Mouse (Mus musculus): Measurements from ENCODE around the gene Txnip.
"Not testable (repeated sequence)": the region's sequence is repeated elsewhere in the genome, so short reads cannot be mapped to it uniquely, and the experiment has no call there.

The Txnip gene

GRCm38 (mm10) chr3:96593790-96594560 is 36.2 kb downstream of the Txnip start, which contains the start of gene Polr3gl:
TSS of gene Polr3gl (minus strand) at chr3:96594181.
- DNase-seq (ENCODE audit: low spot score), result peak; percentile 96

- DNase-seq (ENCODE audit: low spot score), result no peak
These were observed 37.1 kb downstream of the Txnip start for GRCm38 (mm10) chr3:96594851-96595250.

GRCm38 (mm10) chr3:96595661-96596060 is 37.9 kb downstream of the Txnip start:
- DNase-seq (ENCODE audit: low spot score), result no peak

DNA sequence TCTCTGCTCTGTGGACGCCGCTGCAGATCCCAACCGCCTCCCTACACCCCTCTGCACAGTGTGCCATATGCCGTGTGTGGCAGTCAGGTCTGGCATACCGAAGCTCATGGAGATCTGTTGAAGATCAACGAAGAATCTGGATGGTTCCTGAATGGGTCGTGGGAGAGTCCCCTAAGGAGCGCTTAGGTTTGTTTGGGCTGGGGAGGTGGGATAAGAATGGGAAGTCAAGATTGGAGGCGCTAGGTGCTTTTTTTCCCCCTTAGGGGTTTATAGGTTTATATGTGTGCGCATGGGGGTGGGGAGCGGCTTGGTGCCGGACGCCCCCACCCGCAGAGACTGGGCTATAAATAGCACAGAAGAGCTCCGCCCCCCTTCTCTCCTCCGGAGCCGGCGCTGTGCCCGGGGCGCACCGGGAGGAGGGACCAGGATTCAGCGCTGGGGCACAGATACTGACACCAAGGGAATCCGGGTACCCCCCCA is 38.5 kb downstream of the Txnip start, which contains the start of gene Ankrd34a:
Gene Ankrd34a (plus strand): TSS at position 409 of the 480 bp plus-strand sequence.
- no peak for DNase-seq (ENCODE audit: low spot score)

GRCm38 (mm10) chr3:96596855-96597254 is 39.1 kb downstream of the Txnip start:
- no peak for DNase-seq (ENCODE audit: low spot score)

DNA sequence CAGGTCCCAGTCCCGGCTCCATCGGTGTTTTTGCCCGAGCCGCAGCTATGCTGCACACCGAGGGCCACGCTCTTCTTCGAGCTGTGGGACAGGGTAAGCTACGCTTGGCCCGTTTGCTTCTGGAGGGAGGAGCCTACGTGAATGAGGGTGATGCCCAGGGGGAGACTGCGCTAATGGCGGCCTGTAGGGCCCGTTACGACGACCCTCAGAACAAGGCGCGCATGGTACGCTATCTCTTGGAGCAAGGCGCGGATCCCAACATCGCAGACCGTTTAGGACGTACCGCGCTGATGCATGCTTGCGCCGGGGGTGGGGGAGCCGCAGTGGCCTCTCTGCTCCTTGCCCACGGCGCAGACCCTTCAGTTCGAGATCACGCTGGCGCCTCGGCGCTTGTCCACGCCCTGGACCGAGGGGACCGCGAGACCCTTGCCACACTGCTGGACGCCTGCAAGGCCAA is 39.7 kb downstream of the Txnip start:
- peak; percentile 69 for DNase-seq (ENCODE audit: low spot score)

- peak; percentile 79 for DNase-seq (ENCODE audit: low spot score)
These were observed 40.7 kb downstream of the Txnip start for GRCm38 (mm10) chr3:96598156-96599068.

DNA sequence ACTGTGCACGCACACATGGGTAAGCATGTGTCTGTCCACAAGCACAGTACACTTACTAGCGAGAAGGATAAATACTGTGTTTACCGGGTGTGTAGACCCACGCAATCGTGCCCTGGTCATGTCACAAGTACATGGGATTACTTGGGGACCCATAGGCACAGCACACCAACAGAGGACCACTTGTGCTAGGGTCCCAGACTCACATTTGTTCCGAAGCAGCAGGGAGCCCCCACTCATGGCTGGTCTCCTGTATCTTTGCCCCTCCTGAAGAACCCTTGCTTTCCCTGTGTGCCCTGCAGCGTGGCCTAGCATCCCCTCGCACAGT is 41.3 kb downstream of the Txnip start:
- DNase-seq (ENCODE audit: low spot score), result no peak

DNA sequence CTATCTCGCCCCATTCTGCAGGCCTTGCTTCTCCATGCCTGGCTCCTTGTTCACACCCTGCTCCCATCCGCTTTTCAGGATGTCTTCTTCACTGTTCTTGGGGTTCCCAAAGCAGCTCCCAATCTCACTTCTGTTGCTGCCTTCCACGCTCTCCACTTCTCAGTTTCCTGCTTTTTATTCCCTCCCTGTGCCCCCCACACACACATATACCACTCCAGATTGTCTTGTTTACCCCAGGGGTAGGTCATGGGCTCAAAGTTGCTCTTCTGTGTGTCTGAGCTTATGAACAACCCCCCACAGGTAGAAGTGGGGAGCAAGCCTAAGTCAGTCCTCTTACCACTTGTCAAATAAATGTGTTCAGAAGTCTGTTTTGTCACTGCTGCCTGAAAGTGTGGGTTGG is 41.7 kb downstream of the Txnip start:
- DNase-seq (ENCODE audit: low spot score), result no peak

DNA sequence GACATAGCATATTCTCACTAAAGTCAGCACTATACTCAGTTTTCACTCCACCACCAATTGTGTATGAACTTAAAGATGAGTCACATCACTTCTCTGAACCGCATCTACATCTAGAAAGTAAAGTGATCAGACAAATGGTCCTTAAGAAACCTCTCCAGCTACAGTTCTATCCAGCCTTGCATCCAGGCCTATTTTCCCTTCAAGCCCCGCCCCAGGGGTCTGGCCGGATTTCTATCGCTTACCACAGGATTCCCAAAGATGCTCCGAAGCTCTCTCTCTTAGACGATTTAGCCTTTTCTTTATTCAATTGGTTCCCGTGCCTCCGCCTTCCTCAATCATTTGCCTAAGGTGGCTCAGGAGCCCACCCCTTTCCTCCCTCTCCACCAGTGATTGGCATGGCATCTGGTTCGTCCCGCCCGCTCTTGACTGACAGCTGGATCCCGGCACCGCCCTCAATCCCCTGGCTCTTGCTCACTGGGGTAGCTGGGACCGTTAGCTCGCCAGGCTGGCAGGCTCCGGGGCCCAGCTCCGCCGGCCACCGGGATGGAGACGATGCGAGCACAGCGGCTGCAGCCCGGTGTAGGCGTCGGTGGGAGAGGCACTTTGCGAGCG is 43.0 kb downstream of the Txnip start, which contains the start of gene Lix1l:
Gene Lix1l (plus strand): TSS at position 511 of the 612 bp plus-strand sequence.
- DNase-seq (ENCODE audit: low spot score), result peak; percentile 98

DNA sequence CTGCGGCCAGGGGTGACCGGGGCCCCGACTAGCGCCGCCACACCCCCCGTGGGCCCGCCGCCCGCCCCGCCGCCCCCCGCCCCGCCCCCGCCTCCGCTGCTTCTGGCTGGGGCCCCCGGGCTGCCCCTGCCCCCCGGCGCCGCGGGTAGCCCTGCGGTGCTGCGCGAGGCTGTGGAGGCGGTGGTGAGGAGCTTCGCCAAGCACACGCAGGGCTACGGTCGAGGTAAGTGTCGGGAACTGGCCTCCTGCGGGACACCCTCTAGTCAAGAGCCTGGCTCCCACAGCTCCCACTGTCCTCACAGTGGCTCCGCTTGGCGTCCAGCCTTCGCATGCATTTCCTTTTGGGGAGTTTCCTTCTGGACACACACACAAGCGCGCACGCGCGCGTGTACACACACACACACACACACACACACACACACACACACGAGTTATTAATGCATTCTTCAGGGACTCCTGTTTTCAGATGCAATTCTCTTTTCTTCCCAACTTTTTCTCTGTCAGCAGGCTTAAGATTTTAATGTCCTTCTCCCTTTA is 43.6 kb downstream of the Txnip start:
- DNase-seq (ENCODE audit: low spot score), result peak; percentile 76

- DNase-seq (ENCODE audit: low spot score), result peak; percentile 26
These were observed 44.4 kb downstream of the Txnip start for GRCm38 (mm10) chr3:96601941-96602703.

GRCm38 (mm10) chr3:96602704-96603084 is 44.9 kb downstream of the Txnip start:
- no peak for DNase-seq (ENCODE audit: low spot score)

GRCm38 (mm10) chr3:96603311-96603710 is 45.6 kb downstream of the Txnip start:
- no peak for DNase-seq (ENCODE audit: low spot score)

GRCm38 (mm10) chr3:96606007-96606406 is 48.2 kb downstream of the Txnip start:
- DNase-seq (ENCODE audit: low spot score), result not testable (repeated sequence)

GRCm38 (mm10) chr3:96606618-96607017 is 48.9 kb downstream of the Txnip start:
- DNase-seq (ENCODE audit: low spot score), result no peak

Measured in embryo, embryonic 10 days (tissue).